Mouse (Mus musculus): ENCODE measurements around the gene Mta2.

DNA sequence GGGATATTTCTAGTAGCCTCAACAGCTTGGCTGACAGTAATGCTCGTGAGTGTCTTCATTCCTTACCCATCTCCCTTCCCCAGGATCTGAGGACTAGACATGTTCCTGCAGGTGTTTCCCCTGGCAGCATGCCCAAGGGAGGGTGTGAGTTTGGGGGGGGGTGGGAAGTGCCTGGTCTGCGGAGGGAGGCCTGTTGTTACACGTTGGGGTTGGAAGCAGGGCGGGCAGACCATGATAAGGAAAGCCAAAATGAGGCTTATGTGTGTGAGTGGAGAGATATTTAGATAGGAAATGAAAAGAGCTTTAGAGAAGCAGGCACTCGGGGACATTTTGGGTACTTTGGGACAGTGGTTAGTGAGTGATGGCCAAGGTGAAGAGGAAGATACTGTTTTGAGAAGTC, 2.4 kb downstream of the Mta2 start:
- TF ChIP-seq CTCF (IDR thresholded peaks at IDR 0.05) (no peak), EP300 (IDR thresholded peaks at IDR 0.05) (no peak)

Measured in lung, postnatal 0 days (tissue).